22 mouse cellular contexts compared by ENCODE assay signal in the genomic region with DNA sequence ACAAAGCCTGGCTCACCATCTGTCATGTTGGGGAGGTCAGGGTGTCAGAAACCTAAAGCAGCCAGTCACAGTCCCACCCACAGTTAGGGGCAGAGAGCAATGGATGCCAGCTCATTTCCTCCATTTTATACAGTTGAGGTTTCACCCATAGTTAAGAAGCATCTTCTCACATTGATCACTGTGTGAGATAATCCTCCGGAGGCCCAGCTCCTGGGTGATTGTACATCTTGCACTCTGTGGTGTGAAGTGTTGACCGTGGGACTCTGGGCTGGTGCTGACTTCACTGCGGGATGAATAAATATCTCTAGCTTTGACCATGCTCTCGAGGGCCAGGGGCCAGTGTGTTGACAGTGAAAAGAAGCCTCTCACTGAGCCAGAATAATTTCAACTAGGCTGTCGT.
DNase-seq lines count a peak whose midpoint lies in the region.
"Had no signal": no experiment of that assay in that cellular context is flagged by ENCODE, and none has a peak within 500 bp of the region (broad histone marks: within the 10 kb centered on the region; RNA-seq: fewer than 3 reads in every experiment).

No protein-coding gene starts in this region.

- H3K36me3 ChIP-seq in embryonic facial prominence, embryonic 10.5 days (replicated peaks): peaks cover 12% of the 10 kb centered on the region; the same call in 1 of the 2 replicates
- H3K36me3 ChIP-seq: forebrain, embryonic 12.5 days; forebrain, embryonic 15.5 days; G1E had no signal

- no peak overlapping the region for H3K27ac ChIP-seq in embryonic facial prominence, embryonic 10.5 days (replicated peaks)
- H3K27ac ChIP-seq: embryonic facial prominence, embryonic 13.5 days; forebrain, embryonic 12.5 days; forebrain, embryonic 15.5 days; hindbrain, embryonic 10.5 days; hindbrain, embryonic 13.5 days had no signal

- H3K4me3 ChIP-seq in embryonic facial prominence, embryonic 10.5 days: no peak overlapping the region
- H3K4me3 ChIP-seq: embryonic facial prominence, embryonic 13.5 days; erythroblast, embryonic 14.5 days; forebrain, embryonic 12.5 days; forebrain, embryonic 15.5 days; hindbrain, embryonic 10.5 days; hindbrain, embryonic 13.5 days had no signal

- WGBS in embryonic facial prominence, embryonic 10.5 days: 90% methylated on average over 5 of the region's 5 CpGs

- H3K9me3 ChIP-seq in embryonic facial prominence, embryonic 10.5 days: no peaks in the 10 kb centered on the region
- H3K9me3 ChIP-seq: embryonic facial prominence, embryonic 13.5 days; forebrain, embryonic 12.5 days; forebrain, embryonic 15.5 days; hindbrain, embryonic 10.5 days; hindbrain, embryonic 13.5 days had no signal

- H3K4me1 ChIP-seq in embryonic facial prominence, embryonic 10.5 days: no peaks in the 10 kb centered on the region
- H3K4me1 ChIP-seq: embryonic facial prominence, embryonic 13.5 days; forebrain, embryonic 12.5 days; forebrain, embryonic 15.5 days had no signal

- DNase-seq in 416B (ENCODE audit: low read depth): peak; percentile 57
- peak; percentile 34 for DNase-seq in CD4-positive helper T cell, adult 2 months (ENCODE audit: low read depth, low spot score)
- DNase-seq in induced T-regulatory cell, adult 2 months (ENCODE audit: low read depth): peak; percentile 46
- DNase-seq in spleen, adult 18-20 months: no peak
- DNase-seq in embryonic facial prominence, embryonic 10.5 days (ENCODE audit: low spot score): no peak
- no peak for DNase-seq in gastrocnemius, postnatal 10 days
- DNase-seq: adrenal gland, postnatal 10 days; adrenal gland, postnatal 36 days; cerebellum, adult 11 months; cerebellum, adult 2 months; cerebellum, adult 9-11 months; cerebellum, postnatal 25 days; gastrocnemius, postnatal 36 days; heart, postnatal 36 days had no signal

- H3K27me3 ChIP-seq in embryonic facial prominence, embryonic 10.5 days (replicated peaks; ENCODE audit: low read depth, poor library complexity, severe bottlenecking): no peaks in the 10 kb centered on the region
- H3K27me3 ChIP-seq: CH12.LX; embryonic facial prominence, embryonic 13.5 days; forebrain, embryonic 12.5 days; forebrain, embryonic 15.5 days; hindbrain, embryonic 13.5 days had no signal

Comparison
In these comparisons a context has a peak if more than half of its experiments do, and no peak if none do; other contexts are left out.
1. DNase-seq: peak in 416B (single experiment), CD4-positive helper T cell, adult 2 months (single experiment) and induced T-regulatory cell, adult 2 months (single experiment); none in spleen, adult 18-20 months (0 of 2), embryonic facial prominence, embryonic 10.5 days (single experiment) and gastrocnemius, postnatal 10 days (single experiment).